Mouse (Mus musculus) layer of hippocampus, postnatal 10 days (tissue): Measurements from ENCODE around the gene Acsl1. TPM values are rescaled to one million over a fixed set of nuclear protein-coding genes. Genes with fewer than 3 reads are reported as not detected.

Source experiments
- DNase-seq, 2 experiments: peaks; one replicate each; pipeline ENCODE4 v3.0.0; 2021; ENCODE audit warnings: low spot score in 2 of 2
- total RNA-seq, 2 experiments: library from RNA; stranded (reverse); gene quantifications; 2 replicates each; pipeline ENCODE4 v1.2.3; 2021

The Acsl1 gene
- total RNA-seq, 2 experiments from 2014 or later: 41.5 to 42.6 TPM

- no peak for DNase-seq
Observed at GRCm38 (mm10) chr8:46474634-46475033, 3.8 kb downstream of the Acsl1 start.

DNA sequence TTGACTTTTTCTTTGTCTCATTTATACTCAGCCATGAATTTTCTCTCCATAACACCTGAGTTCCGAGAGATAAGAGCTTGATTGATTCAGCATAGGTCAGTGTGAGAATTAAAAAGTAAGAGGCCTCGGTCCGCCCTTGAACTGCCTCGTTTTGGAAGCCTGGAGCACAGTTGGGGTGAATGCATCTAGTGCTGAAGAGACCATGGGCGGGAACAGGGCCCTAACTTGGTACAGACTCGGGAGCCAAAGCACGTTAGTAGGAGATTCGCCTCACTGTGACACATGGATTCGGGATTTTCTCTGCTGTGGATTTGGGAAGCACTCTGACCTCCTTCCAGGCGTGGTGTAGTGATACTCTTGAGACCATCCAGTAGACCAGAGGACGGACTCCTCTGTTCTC, 4.6 kb downstream of the Acsl1 start:
- no peak for DNase-seq

- no peak for DNase-seq
Observed at GRCm38 (mm10) chr8:46475942-46476341, 5.1 kb downstream of the Acsl1 start.

- no peak for DNase-seq
Observed at GRCm38 (mm10) chr8:46477747-46478458, 7.1 kb downstream of the Acsl1 start.

GRCm38 (mm10) chr8:46478783-46479182, 7.9 kb downstream of the Acsl1 start:
- DNase-seq: no peak

GRCm38 (mm10) chr8:46479794-46480532, 9.1 kb downstream of the Acsl1 start:
- no peak for DNase-seq

- DNase-seq: no peak
Observed at GRCm38 (mm10) chr8:46480533-46480900, 9.7 kb downstream of the Acsl1 start.

DNA sequence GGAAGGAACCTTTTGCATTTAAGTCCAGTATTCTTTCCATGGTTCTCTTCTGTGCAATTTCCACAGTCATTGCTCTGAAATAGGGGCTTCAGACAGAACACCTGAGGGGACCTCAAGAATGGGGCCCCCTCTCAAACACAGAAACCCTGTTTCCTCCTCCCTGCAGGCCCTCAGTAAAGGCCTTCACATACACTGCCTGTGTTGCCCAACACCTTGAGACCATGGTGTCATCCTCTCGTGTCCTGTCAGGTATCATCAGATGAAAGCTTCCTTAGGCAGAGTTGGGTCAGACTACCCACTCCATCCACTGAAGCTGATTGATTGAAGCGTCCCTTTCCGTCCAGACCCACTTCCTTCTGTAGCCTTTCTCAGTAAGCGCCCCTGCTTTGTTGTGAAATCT, 11.9 kb downstream of the Acsl1 start:
- DNase-seq: no peak

GRCm38 (mm10) chr8:46483247-46483646, 12.4 kb downstream of the Acsl1 start:
- no peak for DNase-seq

- no peak for DNase-seq
Observed at GRCm38 (mm10) chr8:46484077-46484476, 13.2 kb downstream of the Acsl1 start.

DNA sequence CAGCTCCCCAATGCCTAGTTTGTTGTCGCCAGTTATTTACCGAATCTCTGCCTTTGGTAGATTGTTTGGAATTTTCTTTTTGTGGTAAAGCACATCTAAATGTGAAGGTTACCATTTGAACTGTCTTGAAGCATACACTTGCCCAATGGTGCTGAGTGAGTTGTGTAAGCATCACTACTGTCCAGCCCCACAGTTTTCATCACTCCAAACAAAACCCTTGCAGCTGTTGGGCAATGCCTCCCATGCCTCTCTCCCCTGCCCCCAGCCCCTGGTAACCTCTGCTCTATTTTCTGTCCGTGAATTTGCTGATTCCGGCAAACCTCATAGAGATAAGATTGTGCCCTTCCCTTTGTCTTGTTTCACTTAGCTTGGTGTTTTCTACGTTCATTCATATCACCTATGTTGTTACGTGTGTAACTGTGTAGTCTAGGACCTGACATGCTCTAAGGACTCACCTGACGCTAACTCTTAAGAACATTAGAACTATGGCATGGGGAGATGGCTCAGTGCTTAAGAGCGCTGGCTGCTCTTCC, 14.2 kb downstream of the Acsl1 start:
- DNase-seq: no peak

DNA sequence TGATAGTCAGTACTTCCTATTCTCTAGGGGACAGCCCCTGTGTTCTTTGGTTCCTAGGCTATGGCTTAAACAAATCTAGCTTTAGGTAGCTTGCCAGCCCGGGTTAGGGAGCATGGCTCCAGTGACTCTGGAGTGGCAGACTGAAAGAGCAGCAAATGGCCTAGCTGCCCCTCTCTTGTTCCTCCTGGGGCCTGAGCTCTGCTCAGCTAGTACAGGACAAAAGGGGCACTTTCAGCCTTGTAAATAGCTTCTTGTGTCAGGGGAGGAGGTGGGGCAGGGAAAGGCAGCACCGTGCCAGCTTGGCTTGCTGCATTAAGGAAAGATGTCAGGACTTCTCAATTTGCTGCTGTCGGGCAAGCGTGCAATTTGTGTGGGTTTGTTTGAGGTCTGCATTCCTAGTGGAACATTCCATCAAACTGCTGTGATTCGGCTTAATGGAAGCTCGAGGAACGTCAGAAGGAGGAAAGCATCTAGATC, 17.3 kb downstream of the Acsl1 start:
- peak in 1 of 2 experiments; percentile 19 for DNase-seq

DNA sequence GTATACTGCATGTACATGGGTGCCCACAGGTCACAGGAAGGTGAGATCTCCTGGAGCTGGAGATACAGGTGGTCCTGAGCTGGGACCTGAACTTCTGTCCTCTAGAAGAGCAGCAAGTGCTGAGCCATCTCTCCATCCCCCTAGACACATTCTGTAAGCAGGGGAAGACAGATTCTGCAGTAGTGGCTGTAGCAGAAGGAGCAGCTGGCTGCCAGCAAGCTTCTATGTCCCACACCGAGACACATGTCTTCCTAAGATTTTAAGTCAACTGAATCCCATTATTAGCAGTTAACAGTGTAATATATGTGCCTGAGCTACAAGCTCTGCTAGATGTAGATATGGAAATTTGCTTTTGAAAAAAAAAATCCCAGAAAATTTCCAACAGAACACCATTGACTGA, 18.4 kb downstream of the Acsl1 start:
- DNase-seq: no peak

DNA sequence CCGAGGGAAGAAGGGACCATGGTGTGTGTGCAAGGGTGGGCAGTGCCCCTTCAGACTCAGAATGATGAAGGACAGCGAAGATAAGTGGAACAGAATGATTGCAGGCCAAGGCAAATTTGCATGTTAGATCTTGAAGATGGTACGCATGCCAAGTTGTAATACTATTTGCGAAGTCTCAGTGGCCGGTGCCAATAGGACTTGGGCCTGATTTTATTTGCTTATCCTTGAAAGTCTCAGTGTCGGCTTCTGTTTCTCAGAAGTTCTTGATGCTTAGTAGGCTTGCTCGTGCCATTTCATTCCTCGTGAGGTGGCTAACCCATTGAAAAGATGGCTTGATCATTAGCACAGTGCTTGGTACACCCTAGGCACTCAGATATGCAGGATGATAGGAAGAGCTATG, 19.4 kb downstream of the Acsl1 start:
- DNase-seq: no peak

DNA sequence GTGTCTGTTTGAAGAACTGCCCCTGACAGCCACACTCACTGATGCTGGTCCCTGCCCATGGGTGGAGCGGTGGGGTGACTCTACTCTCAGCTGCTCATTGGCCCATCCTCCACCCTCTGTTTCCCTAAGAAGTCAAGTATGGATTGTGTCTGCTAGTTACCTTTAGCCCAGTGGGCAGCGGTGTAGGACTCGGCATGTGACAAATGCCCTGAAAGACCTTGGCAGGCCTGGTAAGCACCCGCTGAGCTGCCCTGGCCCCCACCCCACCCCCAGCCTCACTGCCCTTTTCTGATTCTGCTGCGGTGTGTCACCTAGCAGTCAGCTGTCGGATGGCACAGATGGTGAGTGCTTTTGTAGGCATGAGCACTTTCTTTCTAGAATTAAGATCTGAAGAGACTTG, 20.0 kb downstream of the Acsl1 start:
- no peak for DNase-seq

- no peak for DNase-seq
Observed at GRCm38 (mm10) chr8:46493495-46494170, 22.8 kb downstream of the Acsl1 start.

- no peak for DNase-seq
Observed at GRCm38 (mm10) chr8:46496852-46497251, 26.0 kb downstream of the Acsl1 start.

DNA sequence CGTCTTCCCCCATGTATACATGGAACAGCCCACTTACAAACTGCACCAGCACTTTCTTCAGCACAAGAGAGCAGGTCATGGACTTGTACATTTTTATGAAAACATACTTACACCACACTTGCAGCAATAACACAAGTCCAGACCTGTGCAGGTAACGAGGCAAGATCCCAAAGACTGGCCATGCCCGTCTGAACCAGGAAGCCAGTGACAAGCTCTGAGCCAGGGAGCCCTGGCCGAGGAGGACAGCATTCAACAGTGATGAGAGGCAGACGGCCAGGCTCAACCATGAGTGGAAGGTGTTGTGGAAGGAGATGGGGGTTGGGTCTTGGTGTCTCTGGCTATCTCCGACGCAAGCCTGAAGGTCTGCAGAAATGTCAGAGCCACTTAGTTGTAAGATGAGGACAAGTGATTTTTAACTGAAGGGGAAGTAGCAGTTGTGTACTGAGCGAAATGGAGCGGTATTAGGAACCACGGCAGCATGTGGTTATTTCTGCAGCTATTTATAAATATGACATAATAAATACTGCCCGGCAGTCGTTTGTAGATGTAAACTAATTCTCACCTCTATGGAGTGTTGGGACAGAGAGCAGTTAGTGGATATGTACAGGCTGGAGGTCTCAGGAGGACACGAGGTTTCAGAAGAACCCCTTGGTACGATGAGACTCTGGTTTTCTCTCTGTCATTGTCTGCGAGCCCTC, 26.6 kb downstream of the Acsl1 start:
- no peak for DNase-seq

GRCm38 (mm10) chr8:46499376-46500061, 28.7 kb downstream of the Acsl1 start:
- DNase-seq: no peak

DNA sequence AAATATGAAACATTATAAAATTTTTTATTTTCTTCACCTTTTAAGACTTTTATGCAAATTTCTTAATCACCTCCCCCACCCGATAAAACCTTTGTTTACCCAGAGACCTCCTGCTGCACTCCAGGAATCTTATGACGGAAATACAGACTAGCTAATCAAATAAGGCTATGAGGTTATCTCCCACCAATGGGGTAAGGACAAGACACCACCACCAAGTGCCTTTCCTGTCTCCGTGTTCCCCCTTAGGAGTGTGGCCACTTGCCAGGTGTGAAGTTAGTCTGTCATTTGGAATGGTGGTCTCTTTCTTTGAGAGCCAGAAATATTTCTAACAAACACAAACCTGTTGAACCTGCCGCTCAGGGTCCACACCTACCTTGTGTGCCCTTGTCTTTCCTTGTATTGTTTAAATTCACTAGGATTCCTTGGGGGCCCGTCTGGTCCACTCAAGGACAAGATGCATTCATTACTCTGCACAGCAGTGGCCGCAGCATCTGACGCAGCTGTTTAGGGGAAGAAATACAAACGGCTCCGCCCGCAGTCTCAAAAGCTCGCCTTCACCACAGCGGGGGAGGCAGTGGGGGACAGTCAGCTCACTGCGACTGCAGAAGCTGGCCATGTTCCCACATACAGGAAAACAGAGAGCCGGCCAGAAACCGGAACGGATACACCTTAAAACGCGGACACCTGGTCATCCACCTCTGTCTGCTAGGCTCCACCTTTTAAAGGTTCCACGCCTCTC, 31.7 kb downstream of the Acsl1 start:
- DNase-seq: no peak
